Mouse (Mus musculus) brown adipose tissue, adult 24 weeks (tissue): Measurements from ENCODE around the gene Gm8257. TPM values are rescaled to one million over a fixed set of nuclear protein-coding genes. Genes with fewer than 3 reads are reported as not detected.
"Not testable (repeated sequence)": the region's sequence is repeated elsewhere in the genome, so short reads cannot be mapped to it uniquely, and the experiment has no call there.

Experiments
- H3K27ac ChIP-seq: fragments of 200-500 bp; replicated peaks from 2 replicates; pipeline ENCODE4 v1.5.1; 2012; ENCODE audit warnings: low read depth, mild to moderate bottlenecking, low read length
- H3K4me1 ChIP-seq: fragments of 200-500 bp; 2 replicates; pipeline ENCODE4 v1.6.1; 2012; ENCODE audit warnings: low read length, mixed read lengths; ENCODE audit not compliant: control insufficient read depth, insufficient read depth, insufficient read length
- H3K4me3 ChIP-seq: fragments of 200-500 bp; 2 replicates; pipeline ENCODE4 v1.5.1; 2012; ENCODE audit warnings: low read depth, mild to moderate bottlenecking, low read length, moderate library complexity; ENCODE audit not compliant: insufficient read depth
- polyA plus RNA-seq: library from polyadenylated mRNA; stranded (reverse); fragments of >200 nt; gene quantifications from 2 replicates; pipeline ENCODE4 v1.2.4, GENCODE M21; 2012; ENCODE audit not compliant: missing spikeins, insufficient read depth, insufficient read length

Gm8257 gene
- polyA plus RNA-seq = not detected in 2 replicates

DNA sequence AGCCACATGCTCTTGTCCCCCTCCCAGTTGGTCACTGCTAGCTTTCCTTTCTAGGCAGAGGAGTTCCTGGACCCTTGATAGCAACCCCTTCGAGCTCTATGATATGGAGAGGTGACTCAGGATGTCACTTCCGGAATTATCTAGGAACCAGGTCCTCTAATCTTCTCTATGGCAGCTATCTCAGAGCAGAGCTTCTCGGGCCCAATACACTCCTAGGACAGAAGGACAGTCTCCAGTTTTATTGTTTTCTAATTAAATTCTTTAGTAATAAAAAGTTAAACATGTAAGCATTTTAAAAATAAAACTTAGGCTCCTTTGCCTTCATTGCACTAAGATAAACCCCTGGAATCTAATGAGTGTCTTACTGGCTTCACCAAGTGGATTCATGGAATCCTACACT lies at the start of gene Gm8257:
TSS of gene Gm8257 (minus strand) at position 101 of the 400 bp plus-strand sequence.
- not testable (repeated sequence) for H3K27ac ChIP-seq, H3K4me1 ChIP-seq, H3K4me3 ChIP-seq

DNA sequence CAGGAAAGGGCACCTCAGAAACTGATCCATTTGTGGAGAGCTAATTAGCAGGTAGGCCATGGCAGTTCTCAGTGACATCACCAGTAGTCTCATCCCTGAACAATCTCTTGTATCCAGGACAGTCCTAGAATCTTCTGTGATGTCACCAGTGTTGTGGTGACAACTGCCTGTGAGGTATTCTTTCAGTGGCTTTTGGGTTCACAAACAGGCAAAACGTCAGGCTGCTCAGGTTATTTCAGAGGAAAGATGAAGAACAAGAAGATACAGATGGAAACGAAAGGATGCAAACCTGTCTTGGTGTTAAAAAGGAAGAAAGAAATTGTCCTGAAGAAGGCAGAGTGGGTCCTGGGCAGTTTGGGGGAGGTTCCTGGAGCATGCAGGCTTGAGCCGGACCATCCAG lies 44.0 kb upstream of the Gm8257 start, which contains the start of gene Gm8267:
TSS of gene Gm8267 (minus strand) at position 101 of the 400 bp plus-strand sequence.
- Histone ChIP-seq H3K4me3 (no peak within 1 kb of the TSS), H3K4me1 (no peaks in the 10 kb centered on the region), H3K27ac (no peak within 1 kb of the TSS)

DNA sequence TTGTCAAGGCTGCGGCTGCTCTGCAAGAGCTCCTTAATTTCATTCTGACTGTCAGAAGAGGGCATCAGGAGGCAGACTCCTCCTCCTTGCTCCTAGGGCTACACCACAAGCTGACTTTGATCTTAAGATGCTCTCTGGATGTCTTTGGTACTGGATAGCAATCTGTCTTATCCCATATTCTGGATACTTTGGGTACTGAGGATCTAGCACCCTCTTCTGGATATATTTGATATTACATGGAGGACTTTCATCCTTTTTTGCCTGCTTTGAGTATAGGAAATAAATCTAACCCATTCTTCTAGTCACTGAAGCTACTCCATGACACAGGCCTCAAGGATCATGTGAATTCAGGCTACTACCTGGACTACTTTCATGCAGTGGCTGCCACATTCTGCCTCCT lies 36.5 kb upstream of the Gm8257 start:
- H3K27ac ChIP-seq, H3K4me3 ChIP-seq, H3K4me1 ChIP-seq: not testable (repeated sequence)

DNA sequence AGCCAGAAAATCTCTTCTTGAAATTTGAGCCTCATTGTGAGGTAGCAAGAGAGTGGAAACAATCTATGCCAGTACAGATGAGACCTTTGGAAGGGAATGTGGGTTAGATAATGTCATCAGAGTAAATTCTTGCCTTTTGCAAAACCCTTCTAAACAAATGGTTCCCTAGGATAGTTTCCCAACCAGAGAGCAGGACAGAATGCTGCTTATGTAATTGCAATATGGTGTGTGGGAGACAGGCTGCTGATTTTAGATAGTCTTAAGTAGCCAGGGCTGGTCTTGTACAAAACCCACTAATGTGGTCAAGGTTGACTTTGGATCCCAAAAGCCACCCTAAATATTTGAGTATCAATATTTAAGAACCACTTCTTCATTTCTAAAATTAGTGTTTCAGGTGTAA lies 24.5 kb upstream of the Gm8257 start:
- not testable (repeated sequence) for H3K27ac ChIP-seq, H3K4me3 ChIP-seq, H3K4me1 ChIP-seq

DNA sequence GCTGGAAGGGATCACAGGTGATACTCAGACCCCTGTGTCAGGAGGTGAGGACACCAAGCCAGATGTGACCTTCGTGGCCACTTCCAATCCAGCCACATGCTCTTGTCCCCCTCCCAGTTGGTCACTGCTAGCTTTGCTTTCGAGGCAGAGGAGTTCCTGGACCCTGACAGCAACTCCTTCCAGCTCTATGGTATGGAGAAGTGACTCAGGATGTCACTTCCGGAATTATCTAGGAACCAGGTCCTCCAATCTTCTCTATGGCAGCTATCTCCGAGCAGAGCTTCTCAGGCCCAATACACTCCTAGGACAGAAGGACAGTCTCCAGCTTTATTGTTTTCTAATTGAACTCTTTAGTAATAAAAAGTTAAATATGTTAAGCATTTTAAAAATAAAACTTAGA lies 78.5 kb downstream of the Gm8257 start, which contains the start of gene Gm5624:
TSS of gene Gm5624 (minus strand) at position 202 of the 400 bp plus-strand sequence.
- not testable (repeated sequence) for H3K4me3 ChIP-seq, H3K4me1 ChIP-seq, H3K27ac ChIP-seq

Other genes starting within 250 kb of the Gm8257 start
- gene BC061237, start 214.0 kb downstream of the Gm8257 start, polyA plus RNA-seq = not detected in 2 replicates
- not detected in 2 replicates for gene Gm17093, start 188.2 kb downstream of the Gm8257 start, polyA plus RNA-seq
- gene Gm8247, start 123.3 kb downstream of the Gm8257 start, polyA plus RNA-seq = not detected in 2 replicates
- not detected in 2 replicates for gene Gm5624, start 78.5 kb downstream of the Gm8257 start, polyA plus RNA-seq
- not detected in 2 replicates for gene Gm8267, start 43.9 kb upstream of the Gm8257 start, polyA plus RNA-seq
- not detected in 2 replicates for gene Ptgdr, start 152.9 kb upstream of the Gm8257 start, polyA plus RNA-seq